Mouse (Mus musculus): Measurements from ENCODE around the gene Me1.

- no peak for TF ChIP-seq CTCF (IDR thresholded peaks at IDR 0.05; ENCODE audit: extremely low read depth, insufficient read length, insufficient replicate concordance, low read depth, low read length)
- TF ChIP-seq POLR2A (IDR thresholded peaks at IDR 0.05; ENCODE audit: low read depth, low read length): no peak
These were observed 4.7 kb downstream of the Me1 start for GRCm38 (mm10) chr9:86691101-86691500.

All from small intestine, adult 2 months (tissue).